Mouse (Mus musculus) cortical plate, adult 2 months (tissue): ENCODE data around the gene Gm11273. TPM values are rescaled to one million over a fixed set of nuclear protein-coding genes. Genes with fewer than 3 reads are reported as not detected.
"Not testable (repeated sequence)": the region's sequence is repeated elsewhere in the genome, so short reads cannot be mapped to it uniquely, and the experiment has no call there.

Source experiments
- H3K27ac ChIP-seq: fragments of 200-500 bp; 2 replicates; pipeline ENCODE4 v1.5.1; 2012; ENCODE audit warnings: low read length, control low read depth, inconsistent platforms; ENCODE audit not compliant: insufficient read depth
- H3K4me1 ChIP-seq: fragments of 200-500 bp; 2 replicates; pipeline ENCODE4 v1.6.1; 2011; ENCODE audit warnings: low read length; ENCODE audit not compliant: control insufficient read depth, insufficient read depth
- H3K4me3 ChIP-seq: fragments of 200-500 bp; 2 replicates; pipeline ENCODE4 v1.5.1; 2011; ENCODE audit warnings: mild to moderate bottlenecking, low read length, control low read depth; ENCODE audit not compliant: insufficient read depth
- CTCF ChIP-seq: fragments of 200-500 bp; IDR thresholded peaks from 2 replicates; pipeline ENCODE4 v1.5.1; 2011; ENCODE audit warnings: mild to moderate bottlenecking, control low read depth, low read length; ENCODE audit not compliant: insufficient read depth; ENCODE audit errors: extremely low read depth
- POLR2A ChIP-seq: fragments of 200-500 bp; IDR thresholded peaks from 2 replicates; pipeline ENCODE4 v1.6.1; 2011; ENCODE audit warnings: mild to moderate bottlenecking, low read length, control low read depth; ENCODE audit not compliant: insufficient read depth; ENCODE audit errors: extremely low read depth
- polyA plus RNA-seq: library from polyadenylated mRNA; depleted of rRNA; stranded (reverse); fragments of >200 nt; gene quantifications from 2 replicates; pipeline ENCODE4 v1.2.3, GENCODE M21; 2012; rRNA removed

Gene Gm11273
- polyA plus RNA-seq = 33.2 and 43.7 TPM in 2 replicates

DNA sequence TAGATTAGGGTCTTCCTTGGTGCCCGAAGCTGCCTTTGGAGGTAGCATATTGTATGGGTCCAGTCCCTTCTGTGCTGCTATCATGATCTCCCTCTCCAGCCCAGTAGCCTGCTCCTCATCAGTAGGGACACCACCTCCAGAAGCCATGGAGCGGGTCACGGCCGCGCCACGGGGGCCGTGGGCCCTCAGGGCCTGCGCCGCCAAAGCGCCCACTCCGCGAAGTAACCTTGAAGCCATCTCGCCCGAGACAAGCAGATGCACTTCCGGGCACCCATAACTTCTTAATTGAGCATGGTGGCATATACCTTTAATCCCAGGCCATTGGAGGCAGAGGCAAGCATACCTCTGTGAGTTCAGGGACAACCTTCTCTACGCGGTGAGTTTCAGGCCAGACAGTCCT lies at the start of gene Gm11273:
Gene Gm11273, minus strand, starts transcription at position 237 of the 400 bp plus-strand sequence.
- H3K27ac ChIP-seq, H3K4me3 ChIP-seq, H3K4me1 ChIP-seq: not testable (repeated sequence)

DNA sequence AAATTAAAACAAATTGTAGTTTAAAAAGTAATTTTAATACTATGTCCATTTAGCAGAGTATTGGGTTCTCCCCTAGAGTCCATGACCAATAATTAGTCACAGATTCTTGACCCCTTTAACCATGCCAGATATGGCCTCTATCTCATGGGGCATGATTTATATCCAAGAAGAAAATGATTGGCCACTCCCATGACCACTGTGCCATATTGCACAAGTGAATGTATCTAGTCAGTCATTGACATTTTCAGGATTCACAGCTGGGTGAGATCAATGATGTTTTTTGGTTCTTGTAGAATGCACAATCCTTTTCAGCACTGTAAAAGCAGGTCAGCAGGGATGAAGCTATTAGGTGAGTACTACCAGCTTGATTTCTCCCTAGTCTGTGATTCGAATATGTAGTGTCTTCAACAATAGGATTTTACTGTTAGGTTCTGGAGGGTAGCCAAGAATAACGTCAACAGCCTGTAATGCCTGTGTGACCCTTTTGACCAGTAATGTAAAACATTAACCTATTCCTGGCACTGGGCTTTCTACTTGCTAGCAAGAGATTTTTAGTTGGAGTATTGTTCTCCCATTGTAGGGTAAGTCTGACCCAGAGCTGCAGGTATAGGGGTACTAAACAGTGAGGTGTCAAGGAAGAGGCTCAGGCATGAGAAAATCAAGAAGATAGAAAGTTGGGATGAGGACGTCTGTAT lies 49.3 kb upstream of the Gm11273 start:
- TF ChIP-seq CTCF (no peak), POLR2A (no peak)
- H3K4me1 ChIP-seq = no peaks in the 10 kb centered on the region
- no peak overlapping the region for H3K27ac ChIP-seq
- H3K4me3 ChIP-seq = no peak overlapping the region

- Histone ChIP-seq H3K4me3 (no peak overlapping the region), H3K4me1 (no peaks in the 10 kb centered on the region), H3K27ac (no peak overlapping the region)
- no peak for TF ChIP-seq CTCF
- no peak for TF ChIP-seq POLR2A
Measured at GRCm38 (mm10) chr13:21549487-21549886, 48.3 kb upstream of the Gm11273 start.

GRCm38 (mm10) chr13:21542708-21543107 lies 41.5 kb upstream of the Gm11273 start, which contains the start of gene Olfr1366:
Gene Olfr1366 (minus strand): TSS chr13:21542808.
- H3K4me3 ChIP-seq = no peak within 1 kb of the TSS
- no peak for TF ChIP-seq CTCF
- no peak for TF ChIP-seq POLR2A
- no peaks in the 10 kb centered on the region for H3K4me1 ChIP-seq
- no peak within 1 kb of the TSS for H3K27ac ChIP-seq

DNA sequence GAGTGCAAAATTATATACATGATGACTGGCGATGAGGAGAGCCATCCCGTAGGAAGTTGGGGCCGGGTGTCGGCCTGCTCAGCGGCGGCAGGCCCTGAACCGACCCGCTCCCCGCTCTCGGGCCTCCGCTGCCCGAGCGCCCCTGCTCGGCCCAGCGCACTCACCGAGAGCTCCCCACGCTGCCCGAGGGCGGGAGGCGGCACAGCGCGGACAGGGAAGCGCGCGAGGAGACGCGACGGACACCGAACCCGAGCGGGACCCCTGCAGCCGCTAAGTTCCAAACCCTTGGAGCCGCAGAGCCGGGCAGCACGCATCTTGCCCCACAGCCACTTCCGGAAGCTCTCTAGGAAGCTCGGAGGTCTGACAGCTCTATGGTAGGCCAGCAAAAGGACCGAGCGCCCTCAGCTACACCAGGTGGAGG lies 29.6 kb upstream of the Gm11273 start, which contains the start of gene Zkscan8:
Gene Zkscan8, minus strand, starts transcription at position 340 of the 421 bp plus-strand sequence.
- H3K4me3 ChIP-seq = peak within 1 kb of the TSS; percentile 79
- peak within 1 kb of the TSS; percentile 67 for H3K27ac ChIP-seq
- H3K4me1 ChIP-seq = no peaks in the 10 kb centered on the region
- no peak for TF ChIP-seq CTCF
- TF ChIP-seq POLR2A = 0 out of 2 replicates have a peak, but pooled peaks have one; percentile 24

- TF ChIP-seq CTCF = no peak
- TF ChIP-seq POLR2A = no peak
Measured at GRCm38 (mm10) chr13:21530136-21530535, 28.9 kb upstream of the Gm11273 start.

GRCm38 (mm10) chr13:21506221-21506649 lies 5.0 kb upstream of the Gm11273 start:
- TF ChIP-seq CTCF = no peak
- peak; percentile 58; the same call in 1 of the 2 replicates for TF ChIP-seq POLR2A
- Histone ChIP-seq H3K4me1 (no peaks in the 10 kb centered on the region; the same call in 1 of the 2 replicates), H3K27ac (peak overlapping the region; percentile 71), H3K4me3 (peak overlapping the region; percentile 90)

More at GRCm38 (mm10) chr13:21530136-21530535, 28.9 kb upstream of the Gm11273 start:
- Histone ChIP-seq H3K4me3 (peak overlapping the region; percentile 79; the same call in 1 of the 2 replicates), H3K4me1 (no peaks in the 10 kb centered on the region; the same call in 1 of the 2 replicates), H3K27ac (no peak overlapping the region)

DNA sequence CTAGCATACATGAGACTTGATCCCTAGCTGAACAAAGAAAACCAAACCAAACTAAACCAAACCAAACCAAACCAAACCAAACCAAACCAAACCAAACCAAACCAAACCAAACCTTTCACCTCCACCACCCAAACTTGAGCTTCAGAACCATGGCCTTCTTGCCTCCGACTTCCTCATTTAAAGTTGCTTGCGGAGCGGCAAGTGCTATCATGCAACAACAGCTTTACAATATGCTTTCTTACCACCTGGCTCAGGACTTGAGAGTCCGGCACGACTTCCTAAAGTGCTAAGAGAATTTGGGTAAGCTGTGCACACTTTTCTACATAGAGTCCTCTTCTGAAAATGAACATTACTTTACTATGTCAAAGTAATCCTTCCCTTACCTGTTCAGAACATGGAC lies 1.1 kb upstream of the Gm11273 start:
- Histone ChIP-seq H3K4me3 (no peak overlapping the region), H3K4me1 (no peaks in the 10 kb centered on the region; the same call in 1 of the 2 replicates), H3K27ac (no peak overlapping the region)
- no peak for TF ChIP-seq CTCF
- TF ChIP-seq POLR2A = no peak

DNA sequence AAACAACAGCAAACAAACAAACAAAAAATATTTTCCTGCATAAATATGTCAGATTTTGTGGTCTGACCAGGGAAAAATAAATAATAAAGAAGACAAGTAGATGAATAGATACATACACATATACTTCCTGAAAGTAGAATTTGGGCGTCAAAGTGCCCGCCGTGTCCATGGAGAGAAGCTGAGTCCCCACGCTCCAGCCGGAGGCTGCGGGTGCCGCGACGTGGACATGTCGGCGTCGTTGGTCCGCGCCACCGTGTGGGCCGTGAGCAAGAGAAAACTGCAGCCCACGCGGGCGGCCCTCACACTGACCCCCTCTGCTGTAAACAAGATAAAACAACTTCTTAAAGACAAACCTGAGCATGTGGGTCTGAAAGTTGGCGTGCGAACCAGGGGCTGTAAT lies 6.1 kb downstream of the Gm11273 start, which contains the start of gene AK157302:
Gene AK157302, plus strand, starts transcription at position 144 of the 400 bp plus-strand sequence.
- H3K4me3 ChIP-seq = no peak within 1 kb of the TSS
- H3K4me1 ChIP-seq = no peaks in the 10 kb centered on the region
- H3K27ac ChIP-seq = no peak within 1 kb of the TSS
- TF ChIP-seq POLR2A (no peak), CTCF (no peak)

GRCm38 (mm10) chr13:21492847-21493246 lies 8.4 kb downstream of the Gm11273 start:
- Histone ChIP-seq H3K27ac (no peak overlapping the region), H3K4me1 (no peaks in the 10 kb centered on the region), H3K4me3 (no peak overlapping the region)
- TF ChIP-seq POLR2A (no peak), CTCF (no peak)

GRCm38 (mm10) chr13:21486881-21487280 lies 14.3 kb downstream of the Gm11273 start:
- H3K4me3 ChIP-seq = no peak overlapping the region
- TF ChIP-seq CTCF = no peak
- no peak for TF ChIP-seq POLR2A
- H3K4me1 ChIP-seq = no peaks in the 10 kb centered on the region
- H3K27ac ChIP-seq = no peak overlapping the region
